Mouse (Mus musculus) heart, postnatal 25 days (tissue): ENCODE measurements around the gene Cbfa2t2. TPM values are rescaled to one million over a fixed set of nuclear protein-coding genes. Genes with fewer than 3 reads are reported as not detected.
A peak's percentile ranks its signal among the peaks of the same experiment; 100 is the strongest.

Experiments used
- DNase-seq: peaks from one replicate; pipeline ENCODE4 v3.0.0; 2022; ENCODE audit warnings: low spot score
- intact Hi-C: fragments of 180-260 bp; cut with DNase I; formaldehyde crosslinking; loops from one replicate; pipeline ENCODE4 v1.15.1; 2025
- total RNA-seq, 2 experiments: library from RNA; stranded (reverse); gene quantifications; 2 replicates each; pipeline ENCODE4 v1.2.3; 2021

Gene Cbfa2t2
- total RNA-seq, result 10 to 100 TPM; 14.3 to 18.4 TPM

DNA sequence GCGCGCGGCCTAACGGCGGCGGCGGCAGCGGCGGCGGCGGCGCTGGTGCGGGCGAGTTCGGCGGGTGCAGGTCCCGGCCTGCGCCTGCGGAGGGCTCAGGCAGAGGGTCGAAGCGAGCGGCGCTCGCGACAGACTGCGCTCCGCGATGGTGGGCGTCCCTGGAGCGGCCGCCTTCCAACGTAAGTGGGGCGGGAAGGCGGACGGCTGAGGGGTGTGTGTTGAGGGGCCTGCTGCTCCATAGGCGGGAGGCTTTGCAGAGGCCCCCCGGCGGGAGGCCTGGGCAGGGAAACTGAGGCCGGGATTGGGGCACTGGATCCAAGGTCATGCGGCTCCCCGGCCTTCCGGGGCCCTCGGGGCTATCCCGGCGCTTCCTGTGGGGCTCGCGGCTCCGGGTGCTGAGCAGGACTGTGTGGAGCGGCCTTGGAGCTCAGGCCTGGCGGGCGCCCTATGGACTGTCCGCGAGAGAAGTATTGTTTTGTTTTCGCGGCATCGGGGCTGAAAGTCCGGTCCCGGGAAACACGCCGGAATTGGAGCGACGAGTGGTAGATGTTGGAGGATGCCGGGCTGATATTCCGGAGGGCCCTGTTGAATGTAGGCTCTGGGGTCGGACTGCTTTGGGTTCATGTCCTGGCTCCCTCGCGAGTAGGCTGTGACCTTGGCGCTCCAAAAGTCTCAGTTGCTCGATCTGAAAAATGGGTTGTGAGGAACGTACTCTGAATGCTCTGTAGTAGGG lies at the start of gene Cbfa2t2:
TSS of gene Cbfa2t2 (plus strand) at position 24 of the 733 bp plus-strand sequence.
- no peak for DNase-seq
- intact Hi-C loops, result loop anchor here (5.0 kb wide), 1 partner anchor 176 kb away; the partner anchor contains the start of genes 4930519P11Rik and Zfp341

DNA sequence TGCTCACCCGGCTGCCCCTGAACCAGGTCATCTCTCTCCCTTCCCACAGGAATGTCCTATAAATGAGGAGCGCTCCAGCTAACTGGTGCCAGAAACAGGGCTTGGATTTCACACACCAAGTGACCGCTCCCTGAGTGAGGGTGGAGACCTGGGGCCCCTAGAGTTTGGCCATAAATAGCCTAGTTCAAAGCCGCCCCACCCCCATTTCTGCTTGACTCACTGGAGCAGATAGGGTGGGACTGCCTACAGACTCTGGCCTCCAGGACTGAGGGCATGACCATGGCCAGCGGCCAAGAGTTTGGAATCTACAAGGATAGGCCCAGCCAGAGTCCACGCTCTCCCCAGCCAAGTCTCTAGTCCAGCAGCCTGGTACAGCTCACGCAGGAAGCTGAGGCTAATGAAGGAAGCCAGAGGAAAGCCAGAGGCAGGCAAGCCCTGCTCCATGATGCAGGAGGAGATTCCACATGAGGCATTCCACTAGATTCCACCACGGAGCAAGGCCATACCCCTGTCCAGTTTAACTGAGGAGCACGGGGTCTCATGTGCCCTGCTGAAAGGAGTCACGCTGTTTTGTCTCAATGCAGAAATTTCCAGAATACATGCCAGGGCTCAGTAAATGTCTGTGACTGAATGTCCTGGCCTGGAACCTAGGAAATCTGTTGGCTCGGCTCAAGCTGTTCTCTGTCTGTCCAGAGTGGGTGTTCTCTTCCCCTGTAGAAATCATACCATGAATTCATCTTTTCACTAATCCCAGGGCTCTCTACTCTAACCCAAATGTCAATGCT lies 45.9 kb upstream of the Cbfa2t2 start:
- DNase-seq, result peak; percentile 88
- intact Hi-C loops, result no loop called here

DNA sequence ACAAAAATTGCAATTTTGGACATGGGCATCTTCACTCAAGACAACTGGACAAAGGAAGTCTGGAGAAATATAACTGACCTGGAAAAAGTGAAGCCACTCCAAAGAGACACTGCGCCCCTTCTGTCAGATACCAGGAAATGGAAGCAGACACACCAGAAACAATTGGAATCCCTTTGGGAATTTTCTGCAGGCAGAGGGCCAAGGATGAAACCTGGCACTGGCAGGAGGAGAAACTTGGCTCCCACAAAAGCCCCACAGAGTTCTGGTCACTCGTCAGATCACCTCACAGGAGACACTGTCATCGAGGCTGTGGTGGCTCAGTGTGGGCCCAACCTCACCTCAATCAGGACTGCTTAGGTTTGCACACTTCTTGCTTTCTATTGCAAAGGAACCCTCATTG lies 41.7 kb upstream of the Cbfa2t2 start:
- intact Hi-C loops, result no loop called here
- DNase-seq, result no peak

DNA sequence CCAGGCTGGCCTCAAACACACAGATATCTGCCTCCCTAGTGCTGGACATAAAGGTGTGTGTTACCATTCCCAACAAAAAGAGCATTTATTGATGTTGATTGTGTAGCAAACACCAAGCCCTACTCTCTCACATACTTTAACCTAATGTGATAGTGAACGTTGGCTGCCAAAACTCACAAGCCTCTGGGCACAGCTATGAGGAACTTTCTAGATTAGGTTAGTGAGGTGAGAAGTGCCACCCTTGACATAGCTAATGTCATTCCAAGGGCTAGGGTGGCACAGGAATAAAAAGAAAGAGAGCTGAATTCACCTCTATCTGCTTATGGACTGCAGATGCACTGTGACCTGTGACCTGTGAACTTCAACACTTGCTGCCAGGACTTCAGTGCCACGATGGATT lies 39.8 kb upstream of the Cbfa2t2 start:
- intact Hi-C loops, result no loop called here
- no peak for DNase-seq

DNA sequence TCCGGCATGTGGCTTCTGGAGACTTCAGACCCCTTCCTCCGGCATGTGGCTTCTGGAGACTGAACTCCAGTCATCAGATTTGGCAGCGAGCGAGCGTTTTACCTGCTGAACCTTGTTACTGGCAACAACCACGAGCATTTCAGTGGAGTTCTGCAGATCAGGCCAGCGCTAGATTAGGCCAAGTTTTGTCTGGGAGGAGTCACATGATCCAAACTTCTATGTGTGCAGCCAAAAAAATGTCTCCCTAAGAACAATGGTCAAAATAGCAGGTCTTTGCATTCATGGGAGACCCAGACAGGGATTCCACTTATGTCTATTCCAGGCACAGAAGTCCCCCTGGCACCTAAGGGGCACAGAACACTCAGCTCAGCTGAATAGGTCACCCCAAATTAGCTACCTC lies 38.0 kb upstream of the Cbfa2t2 start:
- intact Hi-C loops, result no loop called here
- DNase-seq, result no peak

DNA sequence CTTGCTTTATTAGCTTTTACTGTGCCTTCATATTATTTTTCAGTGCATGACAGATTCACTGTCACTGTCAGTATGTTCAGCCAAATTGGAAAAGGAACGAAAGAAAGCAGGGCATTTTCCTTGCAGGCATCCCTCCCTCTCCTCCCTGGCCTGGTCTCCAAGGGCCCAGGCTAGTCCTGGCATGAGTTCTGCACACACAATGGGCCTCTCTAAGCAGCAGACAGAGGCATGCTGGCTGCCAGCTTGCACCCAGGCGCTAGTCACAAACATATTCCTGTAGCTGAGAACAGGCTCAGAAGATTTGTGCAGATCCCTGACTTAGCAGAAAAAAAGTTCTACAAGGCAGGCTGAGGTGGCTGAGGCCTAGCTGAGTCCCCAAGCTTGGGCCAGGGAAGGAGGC lies 37.0 kb upstream of the Cbfa2t2 start:
- intact Hi-C loops, result no loop called here
- DNase-seq, result no peak

DNA sequence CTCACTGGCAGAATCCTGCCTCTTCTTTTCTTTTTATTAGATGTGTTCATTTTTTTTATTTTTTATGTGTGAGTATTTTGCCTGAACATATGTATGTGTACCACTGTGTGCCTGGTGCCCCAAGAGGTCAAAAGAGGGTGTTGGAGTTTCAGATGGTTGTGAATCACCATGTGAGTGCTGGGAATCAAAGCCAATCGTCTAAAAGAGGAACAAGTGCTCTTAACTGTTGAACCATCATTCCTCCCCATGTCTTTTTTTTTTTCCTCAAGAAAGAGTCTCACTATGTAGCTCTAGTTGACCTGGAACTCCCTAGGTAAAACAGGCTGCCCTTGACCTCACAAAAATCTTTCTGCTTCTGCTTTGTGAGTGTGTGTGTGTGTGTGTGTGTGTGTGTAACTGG lies 34.3 kb upstream of the Cbfa2t2 start:
- intact Hi-C loops, result no loop called here
- DNase-seq, result no peak

DNA sequence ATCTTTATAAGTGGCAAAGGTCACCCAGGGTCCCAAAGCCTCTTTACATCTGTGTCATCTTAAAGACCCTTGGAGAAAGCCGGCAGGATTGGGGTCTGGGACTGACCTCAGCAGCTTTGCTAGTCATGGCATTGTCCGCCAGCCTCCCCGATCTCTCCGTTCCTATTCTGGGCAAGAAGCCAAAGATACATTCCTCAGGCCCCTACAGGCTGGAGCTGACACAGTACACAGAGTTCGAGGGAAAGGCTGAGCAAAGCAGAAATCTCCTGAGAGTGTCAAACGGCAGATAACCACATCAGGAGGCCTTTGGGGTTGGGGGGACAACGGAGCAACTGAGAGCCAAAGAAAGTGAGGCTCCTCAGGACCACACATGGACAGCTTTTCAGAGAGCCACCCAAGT lies 33.5 kb upstream of the Cbfa2t2 start:
- intact Hi-C loops, result no loop called here
- DNase-seq, result peak; percentile 43

DNA sequence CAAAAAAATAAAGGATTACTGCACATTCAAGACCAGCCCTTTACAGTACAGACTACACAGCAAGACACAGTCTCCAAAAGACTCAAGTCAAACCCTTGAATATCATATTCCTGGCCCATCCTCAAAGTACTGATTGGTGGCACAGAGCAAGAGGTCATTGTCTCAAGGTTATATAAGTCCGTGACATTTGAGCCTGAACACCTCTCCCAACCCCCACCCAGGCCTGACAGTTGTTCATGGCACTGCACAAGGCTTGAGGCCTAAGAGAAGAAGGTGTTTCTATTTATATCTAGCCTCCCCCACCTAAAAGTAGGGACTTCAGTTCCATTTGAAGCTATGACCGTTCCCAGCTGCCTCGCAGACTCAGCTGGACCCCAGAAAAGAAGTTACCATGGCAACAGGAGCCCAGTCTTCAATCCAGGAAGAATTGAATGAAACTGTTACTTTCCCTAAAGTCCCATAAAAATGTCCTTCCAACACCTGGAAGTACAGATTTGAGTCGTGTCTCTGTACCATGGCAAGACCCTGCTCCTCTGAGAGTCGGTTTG lies 30.8 kb upstream of the Cbfa2t2 start:
- intact Hi-C loops, result no loop called here
- no peak for DNase-seq

DNA sequence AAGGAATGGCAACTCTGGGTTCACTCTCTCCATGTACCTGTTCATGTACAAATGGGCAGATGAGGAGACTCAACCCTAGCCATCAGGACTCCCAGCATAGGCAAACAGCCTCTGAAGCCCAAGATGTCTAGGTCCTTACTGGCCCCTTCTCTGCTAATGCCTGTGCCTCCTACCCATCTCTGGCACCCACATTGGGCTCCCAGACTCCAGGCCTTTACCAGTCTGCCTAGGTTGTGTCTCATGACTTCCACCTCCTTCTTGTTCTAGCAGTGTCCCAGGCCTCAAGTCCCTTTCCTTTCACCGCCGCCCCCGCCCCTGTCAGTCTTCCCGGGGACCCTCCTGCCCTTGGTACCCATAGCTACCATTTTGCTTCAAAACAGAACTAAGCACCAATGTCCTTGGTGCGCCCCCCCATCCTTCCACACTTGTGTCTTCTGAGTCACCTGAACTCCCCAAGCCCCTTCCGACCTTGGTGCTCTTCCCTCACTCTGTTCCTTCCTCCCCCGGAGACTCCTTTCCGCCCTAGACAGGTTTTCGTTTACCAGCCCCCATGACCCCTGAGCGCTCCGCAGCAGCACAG lies 29.1 kb upstream of the Cbfa2t2 start:
- intact Hi-C loops, result loop anchor here (2.0 kb wide), 1 partner anchor 32 kb away; no protein-coding TSS in a partner anchor
- DNase-seq, result no peak

DNA sequence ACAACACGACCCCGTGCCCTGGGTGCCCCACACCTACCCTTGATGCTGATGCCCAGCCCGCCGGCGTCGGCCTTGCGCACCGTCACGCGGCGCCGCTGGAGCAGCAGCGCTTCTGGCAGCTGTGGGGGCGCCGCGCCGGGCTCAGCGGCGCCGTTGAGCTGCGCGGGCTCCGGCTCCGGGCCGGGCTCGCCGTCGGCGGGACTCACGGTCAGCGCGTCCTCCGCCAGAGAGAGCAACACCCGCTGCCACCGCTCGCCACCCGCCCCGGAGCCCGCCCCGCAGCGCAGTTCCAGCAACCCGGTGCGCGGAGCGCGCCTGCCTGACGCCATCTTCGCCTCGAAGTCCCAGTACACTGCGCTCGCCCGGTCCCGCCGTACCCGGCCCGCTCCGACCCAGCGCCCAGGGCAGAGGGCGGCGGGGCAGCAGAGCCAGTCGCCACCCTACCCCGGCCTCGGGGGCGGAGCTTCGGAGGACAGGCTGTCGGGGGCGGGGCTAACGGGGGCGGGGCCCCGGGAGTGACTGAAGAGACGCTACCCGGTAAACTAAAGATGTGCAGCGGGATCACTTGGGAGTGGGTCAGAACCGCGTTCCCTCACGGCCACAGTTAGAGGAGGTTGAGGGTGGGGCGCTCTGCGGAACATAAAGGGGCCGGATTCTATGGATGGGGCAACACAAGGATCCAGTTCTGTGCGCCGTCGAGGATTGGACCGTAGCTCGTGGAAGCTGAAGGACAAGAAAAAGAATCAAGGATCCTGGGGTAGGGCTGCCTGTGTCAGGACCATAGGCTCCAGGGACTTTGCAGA lies 28.4 kb upstream of the Cbfa2t2 start, which contains the start of gene Snta1:
TSS of gene Snta1 (minus strand) at position 457 of the 803 bp plus-strand sequence.
- intact Hi-C loops, result loop anchor here (2.0 kb wide), 1 partner anchor 33 kb away; no protein-coding TSS in a partner anchor

DNA sequence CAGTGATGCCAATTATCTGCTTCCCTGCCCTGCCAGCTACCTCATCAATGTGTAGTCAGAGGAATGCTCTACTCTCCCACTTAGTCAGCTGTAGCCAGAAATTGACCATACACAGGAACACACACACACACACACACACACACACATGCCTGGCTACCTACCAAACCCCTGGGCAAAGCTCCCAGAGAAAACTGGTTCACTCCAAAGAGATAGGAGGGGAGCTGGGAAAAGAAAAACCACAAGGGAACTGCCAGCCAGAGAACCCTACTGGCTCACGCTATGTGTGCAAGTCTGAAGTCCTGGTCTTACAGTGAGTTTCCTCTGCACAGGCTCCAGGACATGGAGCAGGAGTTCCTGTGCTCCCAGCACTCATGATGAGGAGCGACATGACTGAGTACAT lies 25.9 kb upstream of the Cbfa2t2 start:
- DNase-seq, result peak; percentile 32
- intact Hi-C loops, result loop anchor here (5.0 kb wide), 1 partner anchor 532 kb away; no protein-coding TSS in a partner anchor

More for the DNA sequence above, 28.4 kb upstream of the Cbfa2t2 start, which contains the start of gene Snta1:
- peak; percentile 79 for DNase-seq

DNA sequence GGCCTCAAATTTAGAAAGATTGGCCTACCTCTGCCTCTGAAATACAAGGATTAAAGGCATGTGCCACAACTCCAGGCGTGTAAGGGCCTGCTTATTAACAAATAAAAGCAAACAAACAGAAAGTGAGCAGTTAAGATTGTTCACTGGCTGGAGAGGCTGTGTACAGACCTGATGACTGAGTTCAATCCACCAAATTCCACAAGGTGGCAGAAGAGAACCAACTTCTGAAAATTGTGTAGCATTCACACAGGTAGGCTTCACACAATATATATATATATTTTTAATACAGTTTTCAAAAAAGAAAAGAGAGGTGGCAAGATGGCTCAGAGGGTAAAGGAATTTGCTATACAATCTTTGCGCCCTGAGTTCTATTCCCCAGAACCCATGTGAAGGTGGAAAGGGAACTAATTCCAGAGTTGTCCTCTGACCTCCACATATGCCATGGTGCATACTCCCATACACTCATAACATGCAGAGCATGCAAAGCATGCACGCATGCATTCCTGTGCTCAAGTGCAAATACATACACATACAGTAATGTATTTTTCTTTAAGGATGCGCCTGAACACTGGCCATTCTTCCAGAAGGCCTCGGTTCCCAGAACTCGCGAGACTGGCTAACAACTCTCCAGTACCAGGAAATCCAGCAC lies 24.1 kb upstream of the Cbfa2t2 start:
- intact Hi-C loops, result loop anchor here (5.0 kb wide), 1 partner anchor 530 kb away; no protein-coding TSS in a partner anchor
- no peak for DNase-seq

DNA sequence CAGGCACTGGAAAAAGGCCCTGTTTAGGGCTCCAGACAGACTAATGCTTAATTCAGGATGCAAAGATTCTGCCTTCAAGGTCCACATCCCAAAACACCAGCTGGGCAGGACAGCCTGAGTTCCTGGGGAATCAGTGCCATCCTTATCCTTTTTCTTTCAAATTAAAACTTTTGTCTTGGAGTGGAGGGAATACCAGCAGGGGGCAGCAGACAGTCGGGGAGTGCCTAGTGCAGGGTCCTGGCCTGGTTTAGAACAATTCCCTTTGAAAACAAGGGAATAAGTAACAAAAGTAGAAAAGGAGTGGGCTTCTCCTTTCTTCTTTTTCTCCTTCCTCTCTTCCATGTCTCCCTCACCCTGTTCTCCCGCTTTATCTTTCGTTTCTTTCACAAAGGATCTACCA lies 19.2 kb upstream of the Cbfa2t2 start:
- intact Hi-C loops, result loop anchor here (1.0 to 2.0 kb wide), 2 partner anchors 122 to 196 kb away; partner anchors contain the start of genes 4930519P11Rik and Zfp341
- no peak for DNase-seq

DNA sequence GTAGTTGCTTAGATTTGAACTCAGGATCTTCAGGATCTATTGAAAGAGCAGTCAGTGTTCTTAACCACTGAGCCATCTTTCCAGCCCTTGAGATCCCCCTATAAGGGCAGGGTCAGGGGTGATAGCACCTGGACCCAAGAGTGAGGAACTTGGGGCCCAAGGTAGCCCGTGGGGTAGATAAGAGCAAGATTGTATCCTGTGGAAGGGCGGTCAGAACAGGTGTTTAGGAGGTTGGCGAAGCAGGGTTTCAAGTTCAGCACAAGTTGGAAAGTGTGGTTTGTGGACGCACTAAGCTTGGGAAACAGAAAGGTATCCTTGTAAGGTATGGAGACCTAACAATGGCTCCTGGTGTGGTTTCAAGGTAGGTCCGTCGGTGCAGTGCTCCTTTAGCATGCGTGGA lies 18.3 kb upstream of the Cbfa2t2 start:
- no peak for DNase-seq
- intact Hi-C loops, result no loop called here

DNA sequence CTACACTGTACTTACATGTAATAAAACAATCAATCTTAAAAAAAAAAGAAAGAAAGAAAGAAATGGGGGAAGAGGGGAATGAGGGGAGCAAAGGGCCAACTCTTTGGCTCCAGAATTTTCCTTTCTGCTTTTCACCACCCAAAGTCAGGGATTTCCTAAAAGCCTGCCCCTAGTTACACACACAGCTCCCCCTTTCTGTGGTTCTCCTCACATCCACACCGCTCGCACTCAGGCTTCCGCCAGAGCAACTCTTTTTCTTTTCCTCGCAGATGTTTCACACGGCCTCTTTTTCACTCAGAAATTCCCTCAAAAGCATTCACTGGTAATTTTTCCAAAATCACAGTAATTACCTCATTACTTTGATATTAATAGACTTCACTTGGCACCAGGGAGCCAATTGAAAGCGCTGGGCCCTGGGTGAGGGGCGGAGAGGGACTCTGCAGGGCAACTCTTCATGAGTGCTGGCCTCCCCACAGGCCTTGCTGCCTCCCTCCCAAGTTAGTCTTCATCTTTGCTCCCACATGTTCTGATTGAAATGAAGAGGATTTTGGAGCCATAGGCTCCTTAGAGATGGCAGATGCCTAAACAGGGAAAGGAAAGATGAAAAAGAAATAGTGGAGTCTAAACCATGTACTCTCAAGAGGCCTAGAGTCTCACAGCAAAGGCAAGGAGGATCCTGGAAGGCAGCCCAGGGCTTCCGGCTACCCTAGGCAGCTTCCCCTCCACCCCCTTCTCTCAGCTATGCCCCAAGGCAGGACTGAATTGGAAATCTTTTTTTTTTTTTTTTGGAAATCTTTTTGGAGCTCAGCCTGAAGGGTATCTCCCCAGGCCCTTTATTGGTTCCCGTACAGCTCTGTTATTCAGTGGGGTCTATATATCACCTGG lies 16.4 kb upstream of the Cbfa2t2 start:
- no peak for DNase-seq
- intact Hi-C loops, result no loop called here

DNA sequence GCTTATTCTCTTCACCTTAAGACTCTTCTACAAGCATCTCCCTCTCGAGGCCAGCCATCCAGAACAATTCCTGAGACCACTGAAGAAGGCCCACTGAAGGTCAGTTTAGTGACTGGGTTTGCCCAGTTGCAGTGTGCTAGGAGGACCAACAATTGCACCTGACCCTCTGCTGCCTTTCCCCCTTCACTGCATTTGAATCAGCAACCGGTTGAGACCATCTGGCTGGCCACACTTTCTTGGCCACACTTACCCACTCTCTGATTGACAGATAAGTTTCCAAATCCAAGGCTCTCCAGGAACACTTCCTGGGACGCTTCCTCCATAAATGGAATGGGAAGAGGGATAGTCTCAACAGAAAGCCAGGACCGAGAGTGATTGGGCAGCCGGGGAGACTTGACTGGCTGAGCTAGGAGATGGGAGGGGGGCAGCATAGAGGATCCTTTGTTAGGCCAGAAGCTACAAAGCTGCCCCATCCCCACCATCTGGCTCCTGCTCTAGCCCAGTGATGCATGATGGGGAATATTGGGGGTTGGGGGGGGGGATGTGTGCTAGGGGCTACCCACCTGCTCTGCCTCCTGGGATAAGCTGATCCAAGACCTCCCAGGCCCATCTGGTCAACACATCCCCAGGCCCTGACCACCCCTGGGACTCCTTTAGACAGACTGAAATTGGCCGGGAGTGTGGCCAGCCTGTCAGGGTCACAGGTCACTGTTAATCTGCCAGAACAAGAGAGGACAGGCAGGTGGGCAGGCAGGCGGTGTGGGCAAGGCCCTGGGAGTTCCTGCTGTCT lies 15.1 kb upstream of the Cbfa2t2 start:
- DNase-seq, result no peak
- intact Hi-C loops, result no loop called here
